14 mouse cellular contexts compared by ENCODE assay signal in genomic region chr10:42464805-42465204, GRCm38 (mm10). TPM values are rescaled to one million over a fixed set of nuclear protein-coding genes. Genes with fewer than 3 reads are reported as not detected.
DNase-seq lines count a peak whose midpoint lies in the region; ATAC-seq and TF ChIP-seq lines count a peak whose summit lies in the region.
"Had no signal": no experiment of that assay in that cellular context is flagged by ENCODE, and none has a peak within 500 bp of the region (broad histone marks: within the 10 kb centered on the region; RNA-seq: fewer than 3 reads in every experiment).

No protein-coding gene starts in this region.

- WGBS in heart, embryonic 11.5 days (ENCODE audit: insufficient replicate concordance): 60% methylated on average over 14 of the region's 14 CpGs
- 71% methylated on average over 14 of the region's 14 CpGs for WGBS in lung, embryonic 14.5 days
- WGBS in small intestine, adult 2 months: 54% methylated on average over 14 of the region's 14 CpGs

- TF ChIP-seq CTCF in lung, embryonic 14.5 days (IDR thresholded peaks at IDR 0.05; ENCODE audit: low read depth): no peak
- no peak for TF ChIP-seq CTCF in small intestine, adult 2 months (IDR thresholded peaks at IDR 0.05; ENCODE audit: extremely low read depth, insufficient read length, insufficient replicate concordance, low read depth, low read length)

- peak overlapping the region; percentile 46; the same call in 1 of the 2 replicates for H3K9ac ChIP-seq in heart, embryonic 11.5 days (ENCODE audit: low read depth, low read length)
- H3K9ac ChIP-seq in lung, embryonic 14.5 days: no peak overlapping the region
- H3K9ac ChIP-seq: limb, embryonic 13.5 days had no signal

- H3K4me2 ChIP-seq in heart, embryonic 11.5 days: no peak overlapping the region
- no peak overlapping the region for H3K4me2 ChIP-seq in lung, embryonic 14.5 days
- H3K4me2 ChIP-seq: limb, embryonic 13.5 days had no signal

- H3K27me3 ChIP-seq in heart, embryonic 11.5 days (ENCODE audit: control insufficient read depth, insufficient read depth, low read length): no peaks in the 10 kb centered on the region
- no peaks in the 10 kb centered on the region for H3K27me3 ChIP-seq in lung, embryonic 14.5 days (ENCODE audit: insufficient read depth, low read length)
- H3K27me3 ChIP-seq in small intestine, adult 2 months (ENCODE audit: control insufficient read depth, insufficient read depth, low read length): no peaks in the 10 kb centered on the region
- H3K27me3 ChIP-seq: limb, embryonic 13.5 days had no signal

- peaks cover 4% of the 10 kb centered on the region; the same call in 1 of the 2 replicates for H3K36me3 ChIP-seq in heart, embryonic 11.5 days (ENCODE audit: control insufficient read depth, insufficient read depth, low read length)
- no peaks in the 10 kb centered on the region for H3K36me3 ChIP-seq in lung, embryonic 14.5 days (ENCODE audit: insufficient read depth)
- no peaks in the 10 kb centered on the region for H3K36me3 ChIP-seq in small intestine, adult 2 months (ENCODE audit: control insufficient read depth, insufficient read depth, low read length)
- H3K36me3 ChIP-seq: hindbrain, embryonic 10.5 days; limb, embryonic 13.5 days had no signal

- ATAC-seq in heart, embryonic 11.5 days (replicated peaks; ENCODE audit: insufficient number of reproducible peaks, low FRiP score, low TSS enrichment): no peak
- ATAC-seq in lung, embryonic 14.5 days (ENCODE audit: insufficient read depth): 0 out of 2 replicates have a peak, but pooled peaks have one; percentile 21
- ATAC-seq: CD4-positive, CD25-positive, alpha-beta regulatory T cell, adult 4 months had no signal

- no peak overlapping the region for H3K4me3 ChIP-seq in heart, embryonic 11.5 days (ENCODE audit: low read depth, low read length)
- H3K4me3 ChIP-seq in lung, embryonic 14.5 days (ENCODE audit: low read depth, low read length): no peak overlapping the region
- no peak overlapping the region for H3K4me3 ChIP-seq in small intestine, adult 2 months (ENCODE audit: low read depth, low read length)
- H3K4me3 ChIP-seq: erythroblast, embryonic 14.5 days; hindbrain, embryonic 10.5 days; limb, embryonic 13.5 days; myocyte had no signal

- intact Hi-C loops in heart, postnatal 36 days (cut with DNase I): no loop called here

- peaks cover 11% of the 10 kb centered on the region for H3K4me1 ChIP-seq in heart, embryonic 11.5 days (ENCODE audit: control insufficient read depth, insufficient read depth, low read length)
- no peaks in the 10 kb centered on the region for H3K4me1 ChIP-seq in lung, embryonic 14.5 days (ENCODE audit: insufficient read depth)
- peaks cover 2% of the 10 kb centered on the region; the same call in 1 of the 2 replicates for H3K4me1 ChIP-seq in small intestine, adult 2 months (ENCODE audit: control insufficient read depth, insufficient read depth, insufficient read length, low read length)
- H3K4me1 ChIP-seq: limb, embryonic 13.5 days had no signal

- H3K9me3 ChIP-seq in heart, embryonic 11.5 days (replicated peaks; ENCODE audit: control insufficient read depth, low read length): no peaks in the 10 kb centered on the region; the same call in 1 of the 2 replicates
- H3K9me3 ChIP-seq in lung, embryonic 14.5 days (ENCODE audit: low read depth, low read length): no peaks in the 10 kb centered on the region
- H3K9me3 ChIP-seq: hindbrain, embryonic 10.5 days had no signal

- peak overlapping the region; percentile 75 for H3K27ac ChIP-seq in heart, embryonic 11.5 days (ENCODE audit: low read depth, low read length)
- H3K27ac ChIP-seq in lung, embryonic 14.5 days (ENCODE audit: low read depth): peak overlapping the region; percentile 66; the same call in 1 of the 2 replicates
- H3K27ac ChIP-seq in small intestine, adult 2 months (ENCODE audit: insufficient read depth, low read depth, low read length): peak overlapping the region; percentile 60
- H3K27ac ChIP-seq: limb, embryonic 13.5 days had no signal

- TF ChIP-seq POLR2A in small intestine, adult 2 months (IDR thresholded peaks at IDR 0.05; ENCODE audit: low read depth, low read length): no peak

- no peak for DNase-seq in heart, postnatal 36 days
- DNase-seq in lung, embryonic 14.5 days: no peak
- no peak for DNase-seq in lung, adult 18-20 months
- DNase-seq in WW6 (ENCODE audit: low read depth, low spot score): peak; percentile 55
- DNase-seq in B cell, adult 2 months: no peak
- DNase-seq: kidney, adult 18-20 months; thymus, postnatal 14 days had no signal

RNA-seq across cellular contexts. Expression of gene Afg1l, which starts 13.6 kb away (rescaled TPM):
- polyA plus RNA-seq in heart, embryonic 11.5 days (2014; fragmentation: Nextera tagmentation; extraction: Ambion mirVana): 13.4 and 14.2 TPM in 2 replicates
- total RNA-seq in heart, postnatal 36 days (2021): 10 to 100 TPM; 30.9 to 37.7 TPM
- 7.7 and 8.2 TPM in 2 replicates for polyA plus RNA-seq in lung, embryonic 14.5 days (2014; fragmentation: Nextera tagmentation; extraction: Ambion mirVana)
- polyA plus RNA-seq in small intestine, adult 2 months (2012; rRNA removed): 1.1 and 2.6 TPM in 2 replicates

RNA-seq across cellular contexts. Expression of gene Snx3, which starts 37.0 kb away (rescaled TPM):
- 377 TPM in 2 replicates for polyA plus RNA-seq in heart, embryonic 11.5 days (2014; fragmentation: Nextera tagmentation; extraction: Ambion mirVana)
- total RNA-seq in heart, postnatal 36 days (2021): 100 to 1,000 TPM; 170 to 173 TPM
- 367 and 368 TPM in 2 replicates for polyA plus RNA-seq in lung, embryonic 14.5 days (2014; fragmentation: Nextera tagmentation; extraction: Ambion mirVana)
- polyA plus RNA-seq in small intestine, adult 2 months (2012; rRNA removed): 104 and 213 TPM in 2 replicates
